Mouse (Mus musculus) spleen, adult 18-20 months (tissue): Measurements from ENCODE around the gene Slc25a13.

Source experiments
- DNase-seq, 2 experiments: peaks; one replicate each; pipeline ENCODE4 v3.0.0; 2022; ENCODE audit warnings: mixed read lengths in 2 of 2

Gene Slc25a13

GRCm38 (mm10) chr6:6023976-6024375 is 193.0 kb downstream of the Slc25a13 start:
- no peak for DNase-seq

DNA sequence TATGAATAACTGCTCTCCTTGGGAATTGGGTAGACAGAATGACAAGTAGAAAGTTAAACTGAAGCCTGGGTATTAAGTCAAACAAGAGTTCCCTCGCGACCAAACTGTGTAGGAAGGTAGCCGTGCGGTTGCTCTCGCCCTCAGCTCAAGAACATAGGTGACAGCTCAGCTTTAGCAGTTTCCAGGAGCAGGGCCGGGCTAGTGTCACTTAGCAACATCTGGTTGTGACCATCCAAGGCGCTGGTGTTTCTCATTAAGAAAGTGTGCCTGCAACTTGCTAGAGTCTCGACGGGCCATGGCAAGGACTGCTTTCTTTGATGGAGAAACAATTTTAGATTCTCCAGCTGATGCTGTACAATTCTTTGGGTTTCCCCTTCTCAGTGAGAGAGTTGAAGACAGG is 200.0 kb downstream of the Slc25a13 start:
- DNase-seq: no peak

DNA sequence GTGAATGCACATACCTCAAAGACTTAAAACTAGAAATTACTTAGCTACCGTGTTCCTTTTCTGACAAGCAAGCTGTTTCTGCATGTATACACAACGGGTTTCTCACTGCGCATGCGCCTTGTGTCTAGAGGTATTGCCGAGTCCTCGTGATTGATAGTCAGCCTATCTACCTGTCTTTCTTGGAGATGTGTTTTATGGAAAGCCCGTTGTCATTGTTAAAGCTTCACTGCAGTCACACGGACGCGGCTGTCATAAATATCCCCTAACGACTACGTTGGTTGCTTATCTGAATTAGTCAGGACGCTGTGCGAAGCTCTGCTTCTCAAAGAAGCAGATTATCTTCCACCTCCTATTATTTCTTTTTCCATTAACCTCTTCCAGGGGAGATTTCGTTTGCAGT is 201.4 kb downstream of the Slc25a13 start:
- no peak for DNase-seq

DNA sequence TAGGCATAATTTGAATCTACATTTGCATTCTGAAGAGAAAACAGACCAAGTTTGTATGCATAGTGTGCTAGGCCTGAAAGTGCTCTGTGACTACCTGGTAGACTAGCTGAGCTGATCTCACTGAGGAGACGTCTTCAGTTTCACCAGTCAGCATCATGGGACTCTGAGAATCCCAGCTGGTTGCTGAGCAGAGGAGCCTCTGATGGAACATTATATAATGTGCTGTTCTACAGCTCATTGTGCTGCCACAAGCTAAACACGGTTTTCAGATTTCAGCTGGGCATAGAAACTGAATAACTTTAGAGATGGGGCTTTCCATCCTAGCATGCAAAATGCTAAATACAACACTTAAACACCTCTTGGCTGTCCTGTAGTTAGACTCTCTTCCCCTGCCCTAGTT is 205.6 kb downstream of the Slc25a13 start:
- DNase-seq: no peak

DNA sequence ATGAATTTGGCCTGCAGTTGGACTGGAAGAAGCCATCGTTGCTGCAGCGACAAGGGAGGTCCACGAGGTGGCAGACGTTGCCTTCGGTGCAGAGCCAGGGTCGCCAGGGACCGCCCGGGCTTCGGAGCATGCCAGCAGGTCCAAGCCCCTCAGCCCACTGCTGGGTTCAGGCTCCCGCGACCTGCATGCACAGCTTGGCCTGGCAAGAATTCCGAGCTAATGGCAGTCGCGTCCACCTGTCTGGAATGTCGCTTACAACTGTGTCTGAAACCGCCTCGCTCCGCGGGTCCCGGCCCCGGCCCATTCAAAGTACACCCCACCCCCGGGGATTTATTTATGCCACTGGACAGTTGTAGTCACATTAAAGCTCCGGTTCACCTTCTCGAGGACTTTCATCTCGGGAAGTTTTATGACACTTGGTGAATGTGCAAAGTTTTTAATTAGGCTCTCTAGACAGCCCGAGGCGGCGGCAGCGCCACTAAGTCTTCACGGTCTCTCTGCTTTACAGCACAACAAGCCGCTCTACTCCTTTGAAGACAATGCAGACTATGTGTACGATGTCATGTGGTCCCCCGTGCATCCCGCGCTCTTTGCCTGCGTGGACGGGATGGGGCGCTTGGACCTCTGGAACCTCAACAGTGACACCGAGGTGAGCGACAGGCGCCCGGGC is 211.1 kb downstream of the Slc25a13 start:
- DNase-seq: peak in 1 of 2 experiments; percentile 31

DNA sequence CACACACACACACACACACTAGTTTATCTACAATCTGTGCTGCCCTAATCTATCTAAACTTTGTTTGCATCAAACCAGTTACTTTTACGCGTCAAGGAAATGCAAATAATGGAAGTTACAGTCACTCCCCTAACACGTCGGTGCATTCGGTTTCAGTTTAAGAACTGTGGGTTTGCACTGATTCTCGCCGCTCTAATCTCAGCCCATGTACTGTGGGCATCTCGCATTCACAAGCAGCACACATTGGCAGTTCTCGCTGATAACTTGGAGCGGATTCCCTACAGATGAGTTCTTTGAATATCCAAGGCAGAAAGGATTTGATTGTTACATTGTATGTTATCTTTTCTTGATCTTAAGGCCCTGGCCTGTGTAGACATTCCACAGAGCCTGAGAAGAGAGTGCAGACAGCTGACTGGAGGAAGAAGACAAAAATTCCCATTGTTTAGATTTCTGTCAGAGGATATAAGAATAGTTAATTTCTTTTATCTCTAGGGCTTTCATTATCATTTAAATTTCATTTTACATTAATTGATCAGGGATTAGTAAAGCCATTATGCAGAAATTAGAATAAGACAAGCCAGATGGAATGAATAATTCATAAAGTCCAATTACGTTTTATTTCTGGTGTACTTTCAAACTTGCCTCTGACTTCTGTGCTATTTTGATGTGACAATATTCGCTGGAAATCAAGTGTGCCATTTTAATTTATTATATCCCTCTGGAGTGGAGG is 212.1 kb downstream of the Slc25a13 start:
- no peak for DNase-seq

DNA sequence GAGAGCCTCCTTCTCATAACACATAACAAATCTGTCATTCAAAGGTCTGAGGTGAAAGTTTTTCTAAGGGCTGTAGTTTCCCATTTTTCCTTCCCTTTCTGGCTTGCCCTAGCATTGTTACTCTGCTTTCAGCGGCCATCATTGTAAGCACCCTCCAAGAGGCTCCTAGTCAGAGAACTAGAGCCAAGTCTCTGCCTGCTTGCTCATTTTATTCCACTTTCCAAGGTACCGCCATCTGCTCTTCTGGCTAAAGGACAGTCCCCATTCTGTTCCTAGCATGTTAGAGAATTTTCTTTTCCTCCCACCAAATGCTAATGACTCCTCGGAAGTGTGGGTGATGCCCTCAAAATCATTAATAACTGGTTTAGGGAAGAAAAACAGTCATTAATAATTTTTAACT is 214.9 kb downstream of the Slc25a13 start:
- DNase-seq: no peak

GRCm38 (mm10) chr6:5997535-5997934 is 219.4 kb downstream of the Slc25a13 start:
- DNase-seq: no peak

- no peak for DNase-seq
Observed at GRCm38 (mm10) chr6:5993056-5993455, 223.9 kb downstream of the Slc25a13 start.

- no peak for DNase-seq
Observed at GRCm38 (mm10) chr6:5991817-5992755, 224.9 kb downstream of the Slc25a13 start.

GRCm38 (mm10) chr6:5991243-5991642 is 225.7 kb downstream of the Slc25a13 start:
- no peak for DNase-seq
